Mouse (Mus musculus) MN1 (cell line): ENCODE data around the gene Fam170b.

Experiments used
- DNase-seq: peaks from one replicate; pipeline ENCODE4 v3.0.0-alpha.2; 2016; ENCODE audit warnings: low spot score

Gene Fam170b

GRCm38 (mm10) chr14:32827994-32828650 lies 5.6 kb upstream of the Fam170b start:
- DNase-seq, result no peak

- no peak for DNase-seq
These were observed 1.4 kb downstream of the Fam170b start for GRCm38 (mm10) chr14:32835181-32835580.

GRCm38 (mm10) chr14:32835596-32835995 lies 1.8 kb downstream of the Fam170b start:
- DNase-seq, result no peak

GRCm38 (mm10) chr14:32836191-32836590 lies 2.4 kb downstream of the Fam170b start:
- no peak for DNase-seq

- DNase-seq, result no peak
These were observed 8.3 kb downstream of the Fam170b start for GRCm38 (mm10) chr14:32842052-32842451.

- no peak for DNase-seq
These were observed 20.3 kb downstream of the Fam170b start for GRCm38 (mm10) chr14:32854059-32854458.

GRCm38 (mm10) chr14:32856246-32856645 lies 22.5 kb downstream of the Fam170b start:
- no peak for DNase-seq

- DNase-seq, result no peak
These were observed 23.0 kb downstream of the Fam170b start, which contains the start of gene Vstm4 for GRCm38 (mm10) chr14:32856681-32857328. Gene Vstm4 (plus strand): TSS chr14:32856756.

GRCm38 (mm10) chr14:32858361-32858760 lies 24.6 kb downstream of the Fam170b start:
- no peak for DNase-seq

- DNase-seq, result no peak
These were observed 25.3 kb downstream of the Fam170b start for GRCm38 (mm10) chr14:32858941-32859510.

- DNase-seq, result no peak
These were observed 26.2 kb downstream of the Fam170b start for GRCm38 (mm10) chr14:32859831-32860569.

GRCm38 (mm10) chr14:32861149-32861581 lies 27.4 kb downstream of the Fam170b start:
- DNase-seq, result no peak

- DNase-seq, result no peak
These were observed 27.9 kb downstream of the Fam170b start for GRCm38 (mm10) chr14:32861656-32862055.

- DNase-seq, result no peak
These were observed 31.6 kb downstream of the Fam170b start for GRCm38 (mm10) chr14:32865331-32865730.

GRCm38 (mm10) chr14:32871963-32872362 lies 38.2 kb downstream of the Fam170b start:
- DNase-seq, result no peak

GRCm38 (mm10) chr14:32877549-32877948 lies 43.8 kb downstream of the Fam170b start:
- DNase-seq, result no peak

- DNase-seq, result no peak
These were observed 46.6 kb downstream of the Fam170b start for GRCm38 (mm10) chr14:32880332-32880731.

- no peak for DNase-seq
These were observed 47.9 kb downstream of the Fam170b start for GRCm38 (mm10) chr14:32881693-32882092.
